Mouse (Mus musculus) small intestine, adult 2 months (tissue): ENCODE measurements around the gene Pdha2. TPM values are rescaled to one million over a fixed set of nuclear protein-coding genes. Genes with fewer than 3 reads are reported as not detected.

Experiments used
- H3K27ac ChIP-seq: fragments of 200-500 bp; 2 replicates; pipeline ENCODE4 v1.5.1; 2012; ENCODE audit warnings: low read depth, low read length, control low read depth, inconsistent platforms; ENCODE audit not compliant: insufficient read depth
- H3K27me3 ChIP-seq: fragments of 200-500 bp; 2 replicates; pipeline ENCODE4 v1.6.1; 2012; ENCODE audit warnings: mild to moderate bottlenecking, moderate library complexity, low read length, inconsistent platforms; ENCODE audit not compliant: control insufficient read depth, insufficient read depth
- H3K36me3 ChIP-seq: fragments of 200-500 bp; 2 replicates; pipeline ENCODE4 v1.6.1; 2012; ENCODE audit warnings: mild to moderate bottlenecking, low read length, control low read depth, inconsistent platforms; ENCODE audit not compliant: control insufficient read depth, insufficient read depth
- H3K4me1 ChIP-seq: fragments of 200-500 bp; 2 replicates; pipeline ENCODE4 v1.6.1; 2012; ENCODE audit warnings: low read length, inconsistent platforms, mixed read lengths; ENCODE audit not compliant: control insufficient read depth, insufficient read depth, insufficient read length
- H3K4me3 ChIP-seq: fragments of 200-500 bp; 2 replicates; pipeline ENCODE4 v1.5.1; 2012; ENCODE audit warnings: low read depth, mild to moderate bottlenecking, control low read depth, inconsistent platforms, low read length, moderate library complexity
- CTCF ChIP-seq: fragments of 200-500 bp; IDR thresholded peaks from 2 replicates; pipeline ENCODE4 v1.5.1; 2012; ENCODE audit warnings: low read depth, mild to moderate bottlenecking, control low read depth, inconsistent platforms, low read length, moderate library complexity, mixed read lengths; ENCODE audit not compliant: insufficient replicate concordance, insufficient read length; ENCODE audit errors: extremely low read depth
- POLR2A ChIP-seq: fragments of 200-500 bp; IDR thresholded peaks from 2 replicates; pipeline ENCODE4 v1.6.1; 2012; ENCODE audit warnings: low read depth, mild to moderate bottlenecking, control low read depth, inconsistent platforms, low read length, moderate library complexity
- WGBS: fragments of 180-500 bp; shearing (Covaris S2); methylation state at CpG from one replicate; pipeline ENCODE4 v1.1.7; 2018; 5-methylcytosine and 5-hydroxymethylcytosine counted together
- polyA plus RNA-seq: library from polyadenylated mRNA; depleted of rRNA; stranded (reverse); fragments of >200 nt; gene quantifications from 2 replicates; pipeline ENCODE4 v1.2.3, GENCODE M21; 2012; rRNA removed

The Pdha2 gene
- not detected in 2 replicates for polyA plus RNA-seq

- WGBS, result 78% methylated on average over 5 of the region's 5 CpGs
- H3K36me3 ChIP-seq, result no peaks in the 10 kb centered on the region
- H3K4me1 ChIP-seq, result no peaks in the 10 kb centered on the region
- H3K27ac ChIP-seq, result no peak within 1 kb of the TSS
- TF ChIP-seq CTCF (no peak), POLR2A (no peak)
- H3K4me3 ChIP-seq, result no peak within 1 kb of the TSS
- H3K27me3 ChIP-seq, result no peaks in the 10 kb centered on the region
Observed at GRCm38 (mm10) chr3:141212255-141212654, at the start of gene Pdha2. Pdha2 (minus strand) TSS chr3:141212355.

- 95% methylated on average over 1 of the region's 1 CpGs for WGBS
- Histone ChIP-seq H3K4me1 (no peaks in the 10 kb centered on the region), H3K27me3 (no peaks in the 10 kb centered on the region), H3K36me3 (no peaks in the 10 kb centered on the region), H3K4me3 (no peak overlapping the region), H3K27ac (no peak overlapping the region)
- no peak for TF ChIP-seq POLR2A
- TF ChIP-seq CTCF, result no peak
Observed at GRCm38 (mm10) chr3:141260518-141260917, 48.4 kb upstream of the Pdha2 start.

GRCm38 (mm10) chr3:141251440-141251839 lies 39.3 kb upstream of the Pdha2 start:
- 73% methylated on average over 1 of the region's 1 CpGs for WGBS
- Histone ChIP-seq H3K27me3 (no peaks in the 10 kb centered on the region), H3K36me3 (no peaks in the 10 kb centered on the region), H3K4me1 (no peaks in the 10 kb centered on the region), H3K27ac (no peak overlapping the region), H3K4me3 (no peak overlapping the region)
- TF ChIP-seq CTCF, result no peak
- no peak for TF ChIP-seq POLR2A

- Histone ChIP-seq H3K36me3 (no peaks in the 10 kb centered on the region), H3K27me3 (no peaks in the 10 kb centered on the region), H3K4me1 (no peaks in the 10 kb centered on the region), H3K4me3 (no peak overlapping the region), H3K27ac (no peak overlapping the region)
- no peak for TF ChIP-seq POLR2A
- TF ChIP-seq CTCF, result no peak
- 72% methylated on average over 5 of the region's 5 CpGs for WGBS
Observed at GRCm38 (mm10) chr3:141244725-141245298, 32.7 kb upstream of the Pdha2 start.

- Histone ChIP-seq H3K27ac (no peak overlapping the region), H3K4me1 (no peaks in the 10 kb centered on the region), H3K27me3 (no peaks in the 10 kb centered on the region), H3K4me3 (no peak overlapping the region), H3K36me3 (no peaks in the 10 kb centered on the region)
- TF ChIP-seq CTCF, result no peak
- no peak for TF ChIP-seq POLR2A
- 59% methylated on average over 2 of the region's 2 CpGs for WGBS
Observed at GRCm38 (mm10) chr3:141238071-141238470, 25.9 kb upstream of the Pdha2 start.

- Histone ChIP-seq H3K4me3 (no peak overlapping the region), H3K4me1 (no peaks in the 10 kb centered on the region), H3K27me3 (no peaks in the 10 kb centered on the region), H3K36me3 (no peaks in the 10 kb centered on the region), H3K27ac (no peak overlapping the region)
- WGBS, result 45% methylated on average over 2 of the region's 2 CpGs
- no peak for TF ChIP-seq POLR2A
- no peak for TF ChIP-seq CTCF
Observed at GRCm38 (mm10) chr3:141229148-141229547, 17.0 kb upstream of the Pdha2 start.

GRCm38 (mm10) chr3:141222339-141222738 lies 10.2 kb upstream of the Pdha2 start:
- Histone ChIP-seq H3K27ac (no peak overlapping the region), H3K4me3 (no peak overlapping the region), H3K36me3 (no peaks in the 10 kb centered on the region), H3K27me3 (no peaks in the 10 kb centered on the region), H3K4me1 (no peaks in the 10 kb centered on the region)
- WGBS, result 38% methylated on average over 1 of the region's 1 CpGs
- TF ChIP-seq POLR2A (no peak), CTCF (no peak)

- no peak for TF ChIP-seq POLR2A
- TF ChIP-seq CTCF, result no peak
- Histone ChIP-seq H3K4me3 (no peak overlapping the region), H3K4me1 (no peaks in the 10 kb centered on the region), H3K27ac (no peak overlapping the region), H3K36me3 (no peaks in the 10 kb centered on the region), H3K27me3 (no peaks in the 10 kb centered on the region)
- 44% methylated on average over 2 of the region's 2 CpGs for WGBS
Observed at GRCm38 (mm10) chr3:141218561-141218960, 6.4 kb upstream of the Pdha2 start.
